Mouse (Mus musculus): ENCODE data around the gene U2af1. TPM values are rescaled to one million over a fixed set of nuclear protein-coding genes. Genes with fewer than 3 reads are reported as not detected.
A peak's percentile ranks its signal among the peaks of the same experiment; 100 is the strongest.

U2af1 gene
- polyA plus RNA-seq, 1 experiment from 2014 or later: 184 TPM

DNA sequence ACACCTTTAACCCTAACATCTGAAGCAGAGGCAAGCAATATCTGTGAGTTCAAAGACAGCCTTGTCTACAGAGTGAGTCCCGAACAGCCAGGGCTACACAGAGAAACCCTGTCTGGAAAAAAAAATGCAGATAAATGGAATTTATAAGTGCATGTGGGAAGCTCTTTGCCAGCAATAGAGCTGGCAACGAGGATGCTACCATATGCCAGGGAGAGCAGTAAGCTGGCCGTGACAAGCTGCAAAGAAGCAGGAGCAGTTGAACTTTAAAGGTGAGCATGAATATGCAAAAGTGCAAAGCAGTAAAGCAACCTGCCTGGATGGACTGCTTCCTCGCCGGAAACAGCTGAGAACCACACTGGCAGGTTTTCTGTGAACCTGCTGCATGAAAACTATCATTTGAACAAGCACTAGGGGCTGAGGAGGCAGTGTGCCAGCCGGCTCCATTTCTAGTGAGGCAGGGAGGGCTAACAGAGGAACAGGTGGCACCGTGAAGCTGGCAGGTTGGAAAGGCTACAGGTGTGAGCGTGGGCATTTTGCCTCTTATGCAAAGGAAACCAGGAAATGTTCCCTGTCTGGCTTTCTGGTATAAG lies 2.1 kb upstream of the U2af1 start:
- Histone ChIP-seq H3K9ac (no peak overlapping the region), H3K4me3 (no peak overlapping the region), H3K9me3 (no peaks in the 10 kb centered on the region), H3K4me2 (no peak overlapping the region), H3K36me3 (peaks cover 6% of the 10 kb centered on the region), H3K27me3 (replicated peaks) (no peaks in the 10 kb centered on the region), H3K27ac (replicated peaks) (no peak overlapping the region), H3K4me1 (peaks cover 24% of the 10 kb centered on the region)
- WGBS: 72% methylated on average over 8 of the region's 8 CpGs
- no peak for ATAC-seq (ENCODE audit: extremely low read depth, insufficient number of reproducible peaks, low FRiP score, low TSS enrichment)

GRCm38 (mm10) chr17:31658136-31658467 lies 590 bp downstream of the U2af1 start:
- Histone ChIP-seq H3K27me3 (replicated peaks) (no peaks in the 10 kb centered on the region), H3K4me2 (peak overlapping the region; percentile 94), H3K9ac (peak overlapping the region; percentile 98), H3K4me1 (peaks cover 30% of the 10 kb centered on the region), H3K4me3 (peak overlapping the region; percentile 98), H3K36me3 (peaks cover 31% of the 10 kb centered on the region), H3K27ac (replicated peaks) (peak overlapping the region; percentile 89), H3K9me3 (no peaks in the 10 kb centered on the region)
- peak; percentile 26; the same call in 1 of the 2 replicates for ATAC-seq (ENCODE audit: extremely low read depth, insufficient number of reproducible peaks, low FRiP score, low TSS enrichment)
- under 1% methylated on average over 27 of the region's 27 CpGs for WGBS

DNA sequence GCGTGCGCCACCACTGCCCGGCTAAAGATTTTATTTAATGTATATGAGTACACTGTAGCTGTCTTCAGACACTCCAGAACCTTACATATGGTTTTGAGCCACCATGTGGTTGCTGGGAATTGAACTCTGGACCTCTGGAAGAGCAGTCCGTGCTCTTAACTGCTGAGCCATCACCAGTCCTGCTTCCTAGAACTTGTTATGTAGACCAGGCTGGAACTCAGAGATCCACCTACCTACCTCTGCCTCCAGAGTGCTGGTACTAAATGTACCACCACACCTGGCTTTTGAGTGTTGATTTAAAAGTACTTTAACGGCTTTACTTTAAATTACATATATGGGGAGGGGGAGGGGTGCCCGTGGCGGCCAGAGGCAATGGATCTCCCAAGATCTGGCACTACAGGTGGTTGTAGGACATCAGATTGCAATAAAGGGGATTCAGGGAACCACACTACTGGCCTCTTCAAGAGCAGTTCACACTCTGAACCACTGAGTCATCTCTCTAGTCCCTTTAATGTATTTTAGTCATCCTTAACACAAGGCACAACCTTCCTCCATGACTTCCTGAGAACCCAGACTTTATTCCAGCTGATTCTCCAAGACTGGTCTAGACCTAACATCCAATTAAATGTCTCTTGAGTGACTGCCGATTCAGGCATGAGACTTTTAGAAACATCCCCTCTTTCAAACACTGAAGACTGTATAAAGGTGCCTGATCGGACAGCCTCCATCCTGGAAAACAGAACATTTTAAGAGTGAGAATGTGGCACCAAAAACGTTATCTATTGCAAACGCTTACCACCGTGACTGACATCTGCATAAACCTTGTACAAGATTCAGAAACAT lies 1.3 kb downstream of the U2af1 start:
- H3K9me3 ChIP-seq: no peaks in the 10 kb centered on the region
- ATAC-seq (ENCODE audit: extremely low read depth, insufficient number of reproducible peaks, low FRiP score, low TSS enrichment): no peak
- H3K27ac ChIP-seq (replicated peaks): peak overlapping the region; percentile 89; the same call in 1 of the 2 replicates
- 49% methylated on average over 12 of the region's 12 CpGs for WGBS
- H3K36me3 ChIP-seq: peaks cover 38% of the 10 kb centered on the region
- H3K9ac ChIP-seq: peak overlapping the region; percentile 98
- peak overlapping the region; percentile 94 for H3K4me2 ChIP-seq
- peaks cover 35% of the 10 kb centered on the region for H3K4me1 ChIP-seq
- peak overlapping the region; percentile 98 for H3K4me3 ChIP-seq
- no peaks in the 10 kb centered on the region for H3K27me3 ChIP-seq (replicated peaks)

- Histone ChIP-seq H3K4me1 (peaks cover 41% of the 10 kb centered on the region), H3K9me3 (no peaks in the 10 kb centered on the region), H3K4me2 (peak overlapping the region; percentile 94; the same call in 1 of the 2 replicates), H3K27ac (replicated peaks) (no peak overlapping the region), H3K4me3 (peak overlapping the region; percentile 98; the same call in 1 of the 2 replicates), H3K36me3 (peaks cover 45% of the 10 kb centered on the region), H3K27me3 (replicated peaks) (no peaks in the 10 kb centered on the region), H3K9ac (0 out of 2 replicates have a peak overlapping the region, but pooled peaks have one; percentile 98)
- ATAC-seq (ENCODE audit: extremely low read depth, insufficient number of reproducible peaks, low FRiP score, low TSS enrichment): no peak
- 86% methylated on average over 5 of the region's 5 CpGs for WGBS
Measured at GRCm38 (mm10) chr17:31656682-31657081, 2.0 kb downstream of the U2af1 start.

- no peak overlapping the region for H3K4me3 ChIP-seq
- H3K4me2 ChIP-seq: no peak overlapping the region
- peaks cover 45% of the 10 kb centered on the region for H3K4me1 ChIP-seq
- no peaks in the 10 kb centered on the region for H3K9me3 ChIP-seq
- no peak overlapping the region for H3K9ac ChIP-seq
- no peak overlapping the region for H3K27ac ChIP-seq (replicated peaks)
- no peak for ATAC-seq (ENCODE audit: extremely low read depth, insufficient number of reproducible peaks, low FRiP score, low TSS enrichment)
- H3K27me3 ChIP-seq (replicated peaks): no peaks in the 10 kb centered on the region
- 71% methylated on average over 4 of the region's 4 CpGs for WGBS
- peaks cover 58% of the 10 kb centered on the region for H3K36me3 ChIP-seq
Measured at GRCm38 (mm10) chr17:31655366-31655765, 3.3 kb downstream of the U2af1 start.

- WGBS: 82% methylated on average over 6 of the region's 6 CpGs
- no peaks in the 10 kb centered on the region for H3K9me3 ChIP-seq
- no peaks in the 10 kb centered on the region for H3K27me3 ChIP-seq (replicated peaks)
- H3K4me2 ChIP-seq: no peak overlapping the region
- no peak overlapping the region for H3K27ac ChIP-seq (replicated peaks)
- H3K36me3 ChIP-seq: peaks cover 79% of the 10 kb centered on the region
- ATAC-seq (ENCODE audit: extremely low read depth, insufficient number of reproducible peaks, low FRiP score, low TSS enrichment): no peak
- H3K9ac ChIP-seq: no peak overlapping the region
- no peak overlapping the region for H3K4me3 ChIP-seq
- H3K4me1 ChIP-seq: peaks cover 39% of the 10 kb centered on the region
Measured at GRCm38 (mm10) chr17:31653277-31653676, 5.4 kb downstream of the U2af1 start.

DNA sequence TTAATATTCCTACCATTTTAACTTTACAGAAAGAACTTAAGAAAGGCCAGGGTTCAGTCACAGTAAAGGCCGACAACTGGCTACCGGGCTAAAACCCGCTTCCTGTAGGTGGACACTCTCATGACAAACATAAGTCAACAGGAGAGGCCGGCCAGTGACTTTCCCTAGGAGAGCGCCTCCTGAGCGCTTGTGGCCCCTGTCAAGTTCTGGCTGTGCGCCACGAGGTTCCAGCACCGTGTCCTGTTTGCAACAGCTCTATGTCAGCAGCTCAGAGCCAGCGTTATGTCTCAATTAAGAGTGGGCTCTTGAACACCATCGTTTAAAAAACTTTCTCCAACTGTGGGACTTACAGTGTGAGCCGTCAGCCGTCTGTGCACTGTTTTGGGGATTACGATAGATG lies 6.5 kb downstream of the U2af1 start:
- peaks cover 33% of the 10 kb centered on the region for H3K4me1 ChIP-seq
- H3K4me2 ChIP-seq: no peak overlapping the region
- H3K36me3 ChIP-seq: peaks cover 90% of the 10 kb centered on the region
- WGBS: 77% methylated on average over 14 of the region's 14 CpGs
- H3K9me3 ChIP-seq: no peaks in the 10 kb centered on the region
- H3K4me3 ChIP-seq: no peak overlapping the region
- ATAC-seq (ENCODE audit: extremely low read depth, insufficient number of reproducible peaks, low FRiP score, low TSS enrichment): no peak
- H3K9ac ChIP-seq: no peak overlapping the region
- H3K27me3 ChIP-seq (replicated peaks): no peaks in the 10 kb centered on the region
- H3K27ac ChIP-seq (replicated peaks): no peak overlapping the region

GRCm38 (mm10) chr17:31646199-31647002 lies 12.3 kb downstream of the U2af1 start:
- 74% methylated on average over 5 of the region's 5 CpGs for WGBS
- Histone ChIP-seq H3K4me1 (peaks cover 4% of the 10 kb centered on the region; the same call in 1 of the 2 replicates), H3K4me2 (no peak overlapping the region), H3K4me3 (no peak overlapping the region), H3K9me3 (no peaks in the 10 kb centered on the region), H3K36me3 (peaks cover 61% of the 10 kb centered on the region), H3K27ac (replicated peaks) (no peak overlapping the region), H3K9ac (no peak overlapping the region), H3K27me3 (replicated peaks) (no peaks in the 10 kb centered on the region)
- no peak for ATAC-seq (ENCODE audit: extremely low read depth, insufficient number of reproducible peaks, low FRiP score, low TSS enrichment)

- Histone ChIP-seq H3K27me3 (replicated peaks) (0 out of 2 replicates have a peak, but pooled peaks cover 3% of the 10 kb centered on the region), H3K9ac (no peak overlapping the region), H3K27ac (replicated peaks) (no peak overlapping the region), H3K4me1 (peaks cover 11% of the 10 kb centered on the region), H3K9me3 (no peaks in the 10 kb centered on the region), H3K4me3 (no peak overlapping the region), H3K36me3 (peaks cover 26% of the 10 kb centered on the region), H3K4me2 (no peak overlapping the region)
- 66% methylated on average over 4 of the region's 4 CpGs for WGBS
- ATAC-seq (ENCODE audit: extremely low read depth, insufficient number of reproducible peaks, low FRiP score, low TSS enrichment): no peak
Measured at GRCm38 (mm10) chr17:31642913-31643312, 15.8 kb downstream of the U2af1 start.

- H3K4me1 ChIP-seq: peaks cover 17% of the 10 kb centered on the region
- 54% methylated on average over 8 of the region's 8 CpGs for WGBS
- ATAC-seq (ENCODE audit: extremely low read depth, insufficient number of reproducible peaks, low FRiP score, low TSS enrichment): no peak
Measured at GRCm38 (mm10) chr17:31642331-31642730, 16.4 kb downstream of the U2af1 start.

DNA sequence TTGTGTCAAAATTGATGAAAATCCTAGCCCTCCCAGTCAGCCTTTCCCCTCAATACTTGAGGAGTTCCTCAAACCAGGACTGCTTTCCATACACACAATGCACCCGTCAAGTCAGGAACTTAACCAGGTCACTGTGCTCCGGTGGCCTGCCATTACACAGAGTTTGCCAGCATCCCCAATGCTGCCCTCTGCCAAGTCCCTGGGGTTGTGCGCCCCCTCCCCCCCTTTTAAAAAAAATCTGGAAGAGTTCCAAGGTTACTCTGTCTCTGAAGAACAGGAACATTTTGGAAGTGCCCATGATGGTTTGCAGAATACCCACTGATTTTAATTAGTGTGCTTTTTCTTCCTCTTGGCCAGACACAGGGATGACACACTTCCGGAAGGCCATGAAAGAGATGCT lies 19.0 kb downstream of the U2af1 start:
- Histone ChIP-seq H3K27me3 (replicated peaks) (peaks cover 25% of the 10 kb centered on the region), H3K9ac (no peak overlapping the region), H3K9me3 (no peaks in the 10 kb centered on the region), H3K27ac (replicated peaks) (no peak overlapping the region), H3K4me1 (peaks cover 30% of the 10 kb centered on the region), H3K4me3 (no peak overlapping the region), H3K4me2 (no peak overlapping the region), H3K36me3 (no peaks in the 10 kb centered on the region)
- WGBS: 53% methylated on average over 4 of the region's 4 CpGs
- ATAC-seq (ENCODE audit: extremely low read depth, insufficient number of reproducible peaks, low FRiP score, low TSS enrichment): no peak

More at GRCm38 (mm10) chr17:31642331-31642730, 16.4 kb downstream of the U2af1 start:
- Histone ChIP-seq H3K4me3 (no peak overlapping the region), H3K9me3 (no peaks in the 10 kb centered on the region), H3K27me3 (replicated peaks) (0 out of 2 replicates have a peak, but pooled peaks cover 3% of the 10 kb centered on the region), H3K4me2 (no peak overlapping the region), H3K36me3 (peaks cover 20% of the 10 kb centered on the region), H3K9ac (no peak overlapping the region), H3K27ac (replicated peaks) (no peak overlapping the region)

All from heart, embryonic 13.5 days (tissue).